In the genomic region with DNA sequence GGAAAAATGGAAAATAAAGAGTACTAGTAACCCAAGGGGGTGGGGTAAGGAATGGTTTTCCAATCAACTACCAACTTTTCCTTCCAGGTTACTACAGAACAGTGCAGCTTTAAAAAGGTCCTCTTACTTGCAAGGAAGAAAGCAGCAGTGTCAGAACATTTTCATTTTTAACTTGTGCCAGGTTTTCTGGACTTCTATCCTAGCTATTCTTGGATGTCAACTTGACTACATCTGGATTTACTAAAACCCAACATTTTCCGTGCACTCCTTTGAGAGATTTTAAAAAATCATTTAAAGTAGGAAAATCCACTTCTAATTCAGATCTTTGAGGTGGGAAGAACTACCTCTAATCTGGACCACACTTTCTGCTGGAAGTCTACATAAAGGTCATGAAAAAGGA, we compare ENCODE assay signal across 16 mouse cellular contexts.
"Had no signal": no experiment of that assay in that cellular context is flagged by ENCODE, and none has a peak within 500 bp of the region (broad histone marks: within the 10 kb centered on the region; RNA-seq: fewer than 3 reads in every experiment).

No protein-coding gene starts in this region.

- H3K27me3 ChIP-seq: neural tube, embryonic 13.5 days; neural tube, embryonic 15.5 days; stomach, embryonic 15.5 days had no signal

- H3K27ac ChIP-seq: neural tube, embryonic 13.5 days; neural tube, embryonic 15.5 days; stomach, embryonic 15.5 days; stomach, postnatal 0 days had no signal

- DNase-seq: retina, postnatal 1 day; right cerebral cortex, adult 18-20 months; right cerebral cortex, postnatal 14 days; right cerebral cortex, postnatal 25 days; right cerebral cortex, postnatal 4 days; spleen, adult 18-20 months; thymus, adult 18-20 months; thymus, adult 2 months; thymus, postnatal 14 days; thymus, postnatal 25 days; thymus, postnatal 36 days; thymus, postnatal 4 days had no signal

- H3K36me3 ChIP-seq: neural tube, embryonic 13.5 days; neural tube, embryonic 15.5 days; stomach, embryonic 15.5 days had no signal

- H3K4me1 ChIP-seq: neural tube, embryonic 13.5 days; neural tube, embryonic 15.5 days; stomach, embryonic 15.5 days had no signal

- H3K4me3 ChIP-seq: neural tube, embryonic 13.5 days; neural tube, embryonic 15.5 days; stomach, embryonic 15.5 days had no signal

- H3K4me2 ChIP-seq: neural tube, embryonic 13.5 days; neural tube, embryonic 15.5 days; stomach, embryonic 15.5 days had no signal

- H3K9me3 ChIP-seq: stomach, embryonic 15.5 days had no signal

- H3K9ac ChIP-seq: neural tube, embryonic 13.5 days; neural tube, embryonic 15.5 days; stomach, embryonic 15.5 days had no signal
